Mouse (Mus musculus): ENCODE measurements around the gene Ffar1. TPM values are rescaled to one million over a fixed set of nuclear protein-coding genes. Genes with fewer than 3 reads are reported as not detected.

Gene Ffar1
- polyA plus RNA-seq (2015; fragmentation: Nextera tagmentation; extraction: Ambion mirVana): 0.18 and 0.27 TPM in 2 replicates

DNA sequence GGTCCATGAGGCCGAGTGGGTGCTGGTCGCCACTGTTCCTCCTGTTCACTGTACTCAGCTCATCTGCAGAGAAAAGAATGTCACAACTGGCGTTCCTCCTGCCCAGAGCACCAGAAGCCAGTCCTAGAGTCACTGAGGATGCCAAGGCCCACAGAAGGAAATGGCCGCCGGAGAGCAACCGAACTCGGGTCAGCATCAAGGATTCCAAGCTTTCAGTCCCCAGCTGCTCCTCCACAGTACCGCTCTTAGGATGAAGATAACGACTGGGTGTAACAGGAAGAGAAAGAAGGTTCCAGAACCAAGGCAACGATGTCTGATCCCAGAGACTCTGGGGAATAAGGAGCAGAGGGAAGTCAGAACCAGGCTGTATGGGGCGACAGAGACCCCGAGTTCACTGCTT is at the start of gene Ffar1:
Ffar1 (minus strand) TSS at position 101 of the 400 bp plus-strand sequence.

DNA sequence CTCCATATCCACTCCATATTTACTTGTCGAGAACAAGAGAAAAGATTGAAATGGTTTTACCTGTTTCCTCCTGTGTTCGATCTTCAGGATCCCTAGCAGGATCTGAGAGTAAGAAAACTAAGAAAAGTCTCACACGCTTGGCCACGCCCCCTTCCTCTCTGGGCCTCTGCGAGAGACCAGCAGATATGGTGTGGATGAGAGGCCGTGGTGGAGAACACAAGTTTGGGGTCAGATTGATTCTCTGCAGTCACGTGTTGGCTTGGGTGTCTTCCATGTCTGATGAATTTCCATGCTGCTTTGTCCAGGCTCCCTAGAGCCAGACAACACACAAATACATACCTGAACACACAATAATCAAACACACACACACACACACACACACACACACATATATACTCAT is 18.8 kb upstream of the Ffar1 start, which contains the start of gene Cd22:
Cd22 (minus strand) TSS at position 167 of the 400 bp plus-strand sequence.

DNA sequence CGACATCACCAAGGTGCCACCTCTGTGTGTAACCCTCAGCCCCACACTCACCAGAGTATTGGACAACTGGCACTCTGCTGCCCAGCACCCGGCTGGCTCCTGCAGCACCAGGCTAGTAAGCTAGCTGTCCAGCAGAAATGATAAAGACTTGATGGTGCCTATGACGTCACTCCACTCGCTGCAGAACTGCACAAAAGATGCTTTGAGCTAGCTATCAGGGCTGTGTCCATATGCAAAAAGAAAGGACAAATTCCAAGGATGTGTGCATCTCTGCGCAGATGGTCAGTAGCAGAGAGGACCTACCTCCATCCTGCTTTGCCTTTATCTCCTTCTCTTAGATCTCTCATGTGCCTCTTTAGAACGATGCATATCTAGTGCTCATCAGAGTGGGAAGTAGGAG is 5.3 kb downstream of the Ffar1 start, which contains the start of gene Ffar3:
Ffar3 (minus strand) TSS at position 101 of the 400 bp plus-strand sequence.

DNA sequence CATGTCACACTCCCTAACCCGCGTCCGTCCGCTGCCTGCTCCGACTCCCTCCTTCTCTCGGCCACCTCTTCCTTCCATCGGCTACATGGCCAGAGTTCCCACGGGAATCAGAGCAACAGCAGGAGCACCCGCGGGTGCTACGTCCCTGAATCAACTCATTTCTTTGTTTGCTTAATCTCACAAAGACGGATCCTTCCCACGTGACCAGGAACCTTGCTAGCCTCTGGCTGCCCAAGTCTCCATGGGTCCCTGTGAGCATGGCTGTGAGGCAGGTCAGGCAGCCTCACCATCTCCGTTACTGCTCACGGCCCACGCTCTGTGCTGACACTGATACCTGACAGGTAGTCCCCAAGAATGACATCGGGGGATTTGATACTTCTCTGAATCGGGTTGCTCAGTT is 37.7 kb downstream of the Ffar1 start, which contains the start of gene Ffar2:
Ffar2 (minus strand) TSS at position 101 of the 400 bp plus-strand sequence.

Other genes with a start within 250 kb of the Ffar1 start
- gene Upk1a, start 248.7 kb downstream of the Ffar1 start, polyA plus RNA-seq (2015; fragmentation: Nextera tagmentation; extraction: Ambion mirVana): 0.15 and 0.19 TPM in 2 replicates
- gene Cox6b1, start 235.4 kb downstream of the Ffar1 start, polyA plus RNA-seq (2015; fragmentation: Nextera tagmentation; extraction: Ambion mirVana): 695 and 741 TPM in 2 replicates
- gene Etv2, start 225.7 kb downstream of the Ffar1 start, polyA plus RNA-seq (2015; fragmentation: Nextera tagmentation; extraction: Ambion mirVana): not detected in 2 replicates
- 69.8 and 70.7 TPM in 2 replicates for gene Rbm42, start 211.2 kb downstream of the Ffar1 start, polyA plus RNA-seq (2015; fragmentation: Nextera tagmentation; extraction: Ambion mirVana)
- gene Haus5, start 196.6 kb downstream of the Ffar1 start, polyA plus RNA-seq (2015; fragmentation: Nextera tagmentation; extraction: Ambion mirVana): 41.0 and 45.0 TPM in 2 replicates
- gene Pmis2, start 190.0 kb downstream of the Ffar1 start, polyA plus RNA-seq (2015; fragmentation: Nextera tagmentation; extraction: Ambion mirVana): not detected in 2 replicates
- gene 2200002J24Rik, start 162.6 kb downstream of the Ffar1 start, polyA plus RNA-seq (2015; fragmentation: Nextera tagmentation; extraction: Ambion mirVana): 0.49 and 1.6 TPM in 2 replicates
- 1.3 and 1.6 TPM in 2 replicates for gene Atp4a, start 149.4 kb downstream of the Ffar1 start, polyA plus RNA-seq (2015; fragmentation: Nextera tagmentation; extraction: Ambion mirVana)
- 128 and 142 TPM in 2 replicates for gene Tmem147, start 132.0 kb downstream of the Ffar1 start, polyA plus RNA-seq (2015; fragmentation: Nextera tagmentation; extraction: Ambion mirVana)
- 0.25 and 0.27 TPM in 2 replicates for gene Gapdhs, start 117.9 kb downstream of the Ffar1 start, polyA plus RNA-seq (2015; fragmentation: Nextera tagmentation; extraction: Ambion mirVana)
- 2.2 and 4.9 TPM in 2 replicates for gene Sbsn, start 110.1 kb downstream of the Ffar1 start, polyA plus RNA-seq (2015; fragmentation: Nextera tagmentation; extraction: Ambion mirVana)
- 25.5 and 26.9 TPM in 2 replicates for gene Dmkn, start 97.8 kb downstream of the Ffar1 start, polyA plus RNA-seq (2015; fragmentation: Nextera tagmentation; extraction: Ambion mirVana)
- gene Krtdap, start 73.7 kb downstream of the Ffar1 start, polyA plus RNA-seq (2015; fragmentation: Nextera tagmentation; extraction: Ambion mirVana): 1.9 and 2.6 TPM in 2 replicates
- 1.7 and 2.7 TPM in 2 replicates for gene Ffar2, start 37.8 kb downstream of the Ffar1 start, polyA plus RNA-seq (2015; fragmentation: Nextera tagmentation; extraction: Ambion mirVana)
- gene Ffar3, start 5.4 kb downstream of the Ffar1 start, polyA plus RNA-seq (2015; fragmentation: Nextera tagmentation; extraction: Ambion mirVana): not detected in 2 replicates
- 3.1 and 3.2 TPM in 2 replicates for gene Cd22, start 18.8 kb upstream of the Ffar1 start, polyA plus RNA-seq (2015; fragmentation: Nextera tagmentation; extraction: Ambion mirVana)
- gene Mag, start 53.3 kb upstream of the Ffar1 start, polyA plus RNA-seq (2015; fragmentation: Nextera tagmentation; extraction: Ambion mirVana): 0.58 and 0.81 TPM in 2 replicates
- gene Hamp2, start 63.1 kb upstream of the Ffar1 start, polyA plus RNA-seq (2015; fragmentation: Nextera tagmentation; extraction: Ambion mirVana): not detected in 2 replicates
- not detected in 2 replicates for gene Hamp, start 82.5 kb upstream of the Ffar1 start, polyA plus RNA-seq (2015; fragmentation: Nextera tagmentation; extraction: Ambion mirVana)
- gene Usf2, start 95.2 kb upstream of the Ffar1 start, polyA plus RNA-seq (2015; fragmentation: Nextera tagmentation; extraction: Ambion mirVana): 17.9 and 18.0 TPM in 2 replicates
- 3.7 and 4.4 TPM in 2 replicates for gene Lsr, start 111.9 kb upstream of the Ffar1 start, polyA plus RNA-seq (2015; fragmentation: Nextera tagmentation; extraction: Ambion mirVana)
- 0.67 and 0.72 TPM in 2 replicates for gene Fam187b, start 112.2 kb upstream of the Ffar1 start, polyA plus RNA-seq (2015; fragmentation: Nextera tagmentation; extraction: Ambion mirVana)
- 98.3 and 112 TPM in 2 replicates for gene Fxyd5, start 180.9 kb upstream of the Ffar1 start, polyA plus RNA-seq (2015; fragmentation: Nextera tagmentation; extraction: Ambion mirVana)
- 0.33 TPM in 1 of 2 replicates, not detected in the other for gene Fxyd7, start 189.9 kb upstream of the Ffar1 start, polyA plus RNA-seq (2015; fragmentation: Nextera tagmentation; extraction: Ambion mirVana)
- gene Fxyd1, start 195.6 kb upstream of the Ffar1 start, polyA plus RNA-seq (2015; fragmentation: Nextera tagmentation; extraction: Ambion mirVana): 41.4 and 53.4 TPM in 2 replicates
- gene Lgi4, start 197.8 kb upstream of the Ffar1 start, polyA plus RNA-seq (2015; fragmentation: Nextera tagmentation; extraction: Ambion mirVana): 0.32 TPM in 1 of 2 replicates, not detected in the other
- gene Fxyd3, start 215.1 kb upstream of the Ffar1 start, polyA plus RNA-seq (2015; fragmentation: Nextera tagmentation; extraction: Ambion mirVana): 23.8 and 24.8 TPM in 2 replicates

Data from spleen, postnatal 0 days (tissue).